Mouse (Mus musculus) erythroblast, embryonic 14.5 days (primary cell): ENCODE results near the gene Tapbpl. TPM values are rescaled to one million over a fixed set of nuclear protein-coding genes. Genes with fewer than 3 reads are reported as not detected.

Experiments used
- H3K27me3 ChIP-seq: 2 replicates; pipeline ENCODE4 v1.6.1; 2012; ENCODE audit warnings: inconsistent platforms; ENCODE audit not compliant: control insufficient read depth
- H3K36me3 ChIP-seq: 2 replicates; pipeline ENCODE4 v1.6.1; 2012; ENCODE audit warnings: mild to moderate bottlenecking, inconsistent platforms; ENCODE audit not compliant: control insufficient read depth
- H3K4me1 ChIP-seq: 2 replicates; pipeline ENCODE4 v1.6.1; 2012; ENCODE audit warnings: inconsistent platforms; ENCODE audit not compliant: control insufficient read depth
- H3K4me3 ChIP-seq: replicated peaks from 2 replicates; pipeline ENCODE3; 2012; ENCODE audit warnings: moderate library complexity, mild to moderate bottlenecking, inconsistent platforms
- H3K9me3 ChIP-seq: 2 replicates; pipeline ENCODE4 v1.6.1; 2012; ENCODE audit warnings: low read length, inconsistent platforms, mixed read lengths; ENCODE audit not compliant: control insufficient read depth
- GATA1 ChIP-seq: IDR thresholded peaks from 2 replicates; pipeline ENCODE4 v1.6.1; 2012; ENCODE audit warnings: low read length, inconsistent platforms, mixed read lengths
- TAL1 ChIP-seq: IDR thresholded peaks from 3 replicates; pipeline ENCODE4 v1.6.1; 2012; ENCODE audit warnings: low read length, inconsistent platforms, mixed read lengths
- polyA plus RNA-seq: library from polyadenylated mRNA; stranded (reverse); fragments of >175 nt; gene quantifications from 2 replicates; pipeline ENCODE4 v1.2.3, GENCODE M21; 2012

The Tapbpl gene
- polyA plus RNA-seq, 1 experiment = 0.06 TPM

- TF ChIP-seq TAL1 (no peak), GATA1 (no peak)
- no peak overlapping the region for H3K4me3 ChIP-seq
- H3K4me1 ChIP-seq = peaks cover 5% of the 10 kb centered on the region; the same call in 1 of the 2 replicates
- H3K36me3 ChIP-seq = no peaks in the 10 kb centered on the region
- peaks cover 3% of the 10 kb centered on the region; the same call in 1 of the 2 replicates for H3K9me3 ChIP-seq
- H3K27me3 ChIP-seq = peaks cover 2% of the 10 kb centered on the region; the same call in 1 of the 2 replicates
These were observed 34.4 kb upstream of the Tapbpl start for GRCm38 (mm10) chr6:125266091-125266490.

GRCm38 (mm10) chr6:125265239-125265638 is 33.6 kb upstream of the Tapbpl start:
- TF ChIP-seq GATA1 = no peak
- TF ChIP-seq TAL1 = no peak
- Histone ChIP-seq H3K4me3 (no peak overlapping the region), H3K9me3 (peaks cover 3% of the 10 kb centered on the region; the same call in 1 of the 2 replicates), H3K27me3 (no peaks in the 10 kb centered on the region; the same call in 1 of the 2 replicates), H3K36me3 (no peaks in the 10 kb centered on the region), H3K4me1 (no peaks in the 10 kb centered on the region; the same call in 1 of the 2 replicates)

GRCm38 (mm10) chr6:125264219-125264618 is 32.6 kb upstream of the Tapbpl start:
- H3K4me3 ChIP-seq = no peak overlapping the region
- peaks cover 3% of the 10 kb centered on the region; the same call in 1 of the 2 replicates for H3K9me3 ChIP-seq
- TF ChIP-seq TAL1 (no peak), GATA1 (no peak)
- H3K36me3 ChIP-seq = no peaks in the 10 kb centered on the region
- no peaks in the 10 kb centered on the region for H3K4me1 ChIP-seq
- no peaks in the 10 kb centered on the region for H3K27me3 ChIP-seq

GRCm38 (mm10) chr6:125260006-125260555 is 28.4 kb upstream of the Tapbpl start:
- no peak overlapping the region for H3K4me3 ChIP-seq
- H3K36me3 ChIP-seq = no peaks in the 10 kb centered on the region
- H3K4me1 ChIP-seq = peaks cover 2% of the 10 kb centered on the region; the same call in 1 of the 2 replicates
- no peaks in the 10 kb centered on the region for H3K27me3 ChIP-seq
- H3K9me3 ChIP-seq = peaks cover 3% of the 10 kb centered on the region; the same call in 1 of the 2 replicates
- TF ChIP-seq GATA1 (no peak), TAL1 (no peak)

- Histone ChIP-seq H3K27me3 (no peaks in the 10 kb centered on the region), H3K9me3 (no peaks in the 10 kb centered on the region), H3K36me3 (no peaks in the 10 kb centered on the region), H3K4me1 (peaks cover 2% of the 10 kb centered on the region; the same call in 1 of the 2 replicates), H3K4me3 (no peak overlapping the region)
- TF ChIP-seq GATA1 (no peak), TAL1 (no peak)
These were observed 24.7 kb upstream of the Tapbpl start for GRCm38 (mm10) chr6:125256222-125256966.

GRCm38 (mm10) chr6:125255516-125256044 is 23.9 kb upstream of the Tapbpl start:
- H3K4me1 ChIP-seq = peaks cover 2% of the 10 kb centered on the region; the same call in 1 of the 2 replicates
- no peaks in the 10 kb centered on the region for H3K9me3 ChIP-seq
- no peaks in the 10 kb centered on the region for H3K36me3 ChIP-seq
- no peak overlapping the region for H3K4me3 ChIP-seq
- TF ChIP-seq GATA1 = no peak
- TF ChIP-seq TAL1 = no peak
- no peaks in the 10 kb centered on the region for H3K27me3 ChIP-seq

GRCm38 (mm10) chr6:125253863-125254715 is 22.4 kb upstream of the Tapbpl start:
- Histone ChIP-seq H3K36me3 (no peaks in the 10 kb centered on the region), H3K4me1 (peaks cover 2% of the 10 kb centered on the region; the same call in 1 of the 2 replicates), H3K9me3 (no peaks in the 10 kb centered on the region), H3K27me3 (no peaks in the 10 kb centered on the region), H3K4me3 (no peak overlapping the region)
- no peak for TF ChIP-seq GATA1
- TF ChIP-seq TAL1 = no peak

- no peak overlapping the region for H3K4me3 ChIP-seq
- TF ChIP-seq GATA1 (no peak), TAL1 (no peak)
- H3K27me3 ChIP-seq = no peaks in the 10 kb centered on the region
- no peaks in the 10 kb centered on the region for H3K36me3 ChIP-seq
- peaks cover 2% of the 10 kb centered on the region; the same call in 1 of the 2 replicates for H3K4me1 ChIP-seq
- H3K9me3 ChIP-seq = no peaks in the 10 kb centered on the region
These were observed 21.1 kb upstream of the Tapbpl start for GRCm38 (mm10) chr6:125252711-125253110.

GRCm38 (mm10) chr6:125252285-125252684 is 20.6 kb upstream of the Tapbpl start:
- Histone ChIP-seq H3K4me3 (no peak overlapping the region), H3K36me3 (no peaks in the 10 kb centered on the region), H3K4me1 (peaks cover 2% of the 10 kb centered on the region; the same call in 1 of the 2 replicates), H3K27me3 (no peaks in the 10 kb centered on the region), H3K9me3 (no peaks in the 10 kb centered on the region)
- no peak for TF ChIP-seq GATA1
- TF ChIP-seq TAL1 = no peak
